Mouse (Mus musculus) kidney, adult 2 months (tissue): ENCODE measurements around the gene Slc26a1.

Source experiments
- CTCF ChIP-seq: fragments of 200-500 bp; conservative IDR thresholded peaks from 2 replicates; pipeline ENCODE4 v1.5.1; 2011; ENCODE audit warnings: low read depth, mild to moderate bottlenecking, control low read depth, low read length, moderate library complexity, mixed read lengths; ENCODE audit not compliant: insufficient read depth, insufficient read length
- POLR2A ChIP-seq: fragments of 200-500 bp; IDR thresholded peaks from one replicate; pipeline ENCODE4 v1.6.1; 2011; ENCODE audit warnings: low read depth, low read length, control low read depth

GRCm38 (mm10) chr5:108703754-108704626 is 28.6 kb upstream of the Slc26a1 start:
- no peak for TF ChIP-seq POLR2A
- no peak for TF ChIP-seq CTCF
